Mouse (Mus musculus) retina, embryonic 14.5 days (tissue): Measurements from ENCODE around the gene Hmgcs1.
"Not testable (repeated sequence)": the region's sequence is repeated elsewhere in the genome, so short reads cannot be mapped to it uniquely, and the experiment has no call there.

Source experiments
- DNase-seq: peaks from one replicate; pipeline ENCODE4 v3.0.0-alpha.2; 2015; ENCODE audit warnings: low spot score

The Hmgcs1 gene

DNA sequence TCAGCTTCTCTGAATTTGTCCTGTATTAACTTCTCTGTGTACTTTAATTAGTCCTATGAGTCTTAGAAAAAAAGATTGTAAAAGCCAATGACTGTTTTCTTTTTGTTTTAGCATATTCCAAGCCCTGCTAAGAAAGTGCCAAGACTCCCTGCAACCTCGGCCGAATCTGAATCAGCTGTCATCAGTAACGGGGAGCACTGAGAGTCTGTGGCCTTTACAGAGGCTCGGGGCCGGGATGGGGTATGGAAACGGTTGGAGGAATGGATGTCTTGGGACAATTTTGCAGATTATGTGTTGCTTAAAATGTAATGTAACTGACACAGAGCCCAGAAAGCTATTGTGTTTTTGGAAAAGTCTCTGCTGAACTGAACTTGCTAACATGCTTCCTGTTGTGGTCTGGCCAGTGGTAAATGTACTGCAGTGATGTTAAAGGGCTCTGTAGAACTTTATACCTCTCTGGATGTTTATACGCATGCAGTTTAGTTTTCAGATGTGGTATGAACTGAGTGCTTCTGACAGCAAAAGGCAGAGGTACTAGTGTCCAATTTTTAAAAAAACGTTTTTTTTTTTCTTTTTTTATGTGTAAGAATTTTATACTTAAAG, 16.2 kb downstream of the Hmgcs1 start:
- DNase-seq: not testable (repeated sequence)

DNA sequence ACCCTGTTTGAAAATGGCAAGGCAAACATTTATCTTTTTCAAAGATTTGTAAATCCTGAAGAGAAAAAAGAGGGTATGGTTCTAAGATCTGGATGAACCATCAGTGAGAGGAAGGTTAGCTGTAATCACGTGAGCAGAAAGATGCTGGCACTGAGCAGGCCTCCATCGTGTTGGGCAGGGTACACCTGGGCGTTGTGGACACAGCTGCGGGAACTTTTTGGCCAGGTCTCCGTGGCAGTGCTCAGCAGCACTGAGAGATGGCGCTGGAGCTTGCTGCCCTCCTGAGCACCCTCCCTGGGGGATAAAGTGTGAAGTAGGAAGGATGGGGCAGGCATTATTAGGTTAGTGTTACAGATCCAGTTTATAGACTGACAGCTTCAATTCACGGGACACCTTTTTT, 16.8 kb downstream of the Hmgcs1 start:
- no peak for DNase-seq

DNA sequence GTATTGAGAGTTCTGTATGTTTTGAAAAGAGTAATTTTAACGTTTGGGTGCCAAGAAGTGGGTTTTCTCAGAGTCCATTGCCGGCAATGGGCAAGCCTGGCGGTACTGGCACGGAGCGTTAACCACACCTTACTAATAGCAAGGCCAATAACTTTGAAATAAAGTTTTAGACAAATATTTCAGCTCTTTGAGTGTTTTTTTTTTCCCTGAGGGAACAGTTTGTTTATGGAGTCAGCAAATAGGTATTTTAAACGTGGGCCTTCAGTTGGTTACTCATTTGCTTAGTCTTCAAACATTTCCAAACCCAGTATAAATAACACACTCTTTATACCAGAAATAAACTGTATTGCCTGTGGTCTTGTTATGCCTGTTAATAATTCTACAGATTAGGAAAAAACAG, 17.7 kb downstream of the Hmgcs1 start:
- DNase-seq: no peak

DNA sequence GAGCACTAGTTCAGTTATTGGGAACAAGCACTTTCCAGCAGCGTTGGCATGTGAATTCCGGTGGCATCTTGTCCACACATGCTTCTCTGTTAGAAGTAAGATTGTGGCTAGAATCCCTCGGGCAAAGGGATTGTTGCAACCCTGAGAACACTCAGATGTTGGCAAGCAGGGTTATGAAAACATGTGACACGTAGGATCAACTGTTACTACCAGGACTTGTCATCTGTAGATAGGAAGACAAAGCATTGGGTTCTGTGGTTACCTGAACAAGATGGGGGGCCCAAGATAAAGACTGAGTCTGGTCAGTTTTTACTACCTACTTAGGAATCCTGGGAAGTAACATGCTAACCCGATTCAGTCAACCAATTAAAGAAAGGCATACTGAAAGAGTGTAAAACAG, 18.8 kb downstream of the Hmgcs1 start:
- no peak for DNase-seq

DNA sequence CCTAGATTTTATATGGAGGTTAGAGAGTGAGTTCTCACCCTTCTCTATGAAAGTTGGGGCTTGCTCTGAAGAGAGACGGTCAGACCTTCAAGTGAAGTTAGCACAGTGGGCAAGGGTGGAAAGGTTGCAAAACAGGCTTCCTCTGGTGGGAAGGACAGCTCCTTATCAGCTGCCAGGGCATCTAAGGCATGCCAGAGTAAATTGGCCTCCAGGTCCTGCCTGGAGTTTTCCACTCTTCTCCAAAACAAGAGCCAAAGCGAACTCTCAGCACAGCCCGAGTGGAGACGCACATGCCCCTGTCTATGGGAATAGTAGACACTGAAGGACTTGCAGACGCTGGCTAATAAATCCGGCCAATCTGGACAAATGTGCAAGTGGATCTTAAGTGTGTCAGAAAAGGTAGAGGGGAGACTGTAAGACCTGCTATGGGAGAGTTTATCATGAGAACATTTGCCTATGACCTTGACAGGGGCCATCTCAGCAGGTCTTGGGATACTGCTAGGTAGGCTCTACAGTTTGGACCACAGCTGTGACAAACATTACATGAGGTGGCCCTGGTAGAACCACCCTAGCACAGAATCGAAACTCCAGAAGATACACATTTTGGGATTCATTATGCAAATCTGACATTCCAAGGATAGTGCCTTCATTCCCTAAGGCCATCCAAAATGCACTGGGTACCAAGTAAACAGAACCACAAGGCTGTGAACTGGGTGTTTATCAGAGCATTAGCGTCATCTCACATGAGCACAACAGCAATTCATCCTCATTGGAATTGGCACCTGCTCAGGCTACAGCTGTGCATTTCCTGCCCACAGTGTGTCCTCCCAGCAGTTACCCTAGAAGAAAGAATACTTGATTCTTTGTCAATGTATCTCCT, 19.4 kb downstream of the Hmgcs1 start:
- DNase-seq: no peak

DNA sequence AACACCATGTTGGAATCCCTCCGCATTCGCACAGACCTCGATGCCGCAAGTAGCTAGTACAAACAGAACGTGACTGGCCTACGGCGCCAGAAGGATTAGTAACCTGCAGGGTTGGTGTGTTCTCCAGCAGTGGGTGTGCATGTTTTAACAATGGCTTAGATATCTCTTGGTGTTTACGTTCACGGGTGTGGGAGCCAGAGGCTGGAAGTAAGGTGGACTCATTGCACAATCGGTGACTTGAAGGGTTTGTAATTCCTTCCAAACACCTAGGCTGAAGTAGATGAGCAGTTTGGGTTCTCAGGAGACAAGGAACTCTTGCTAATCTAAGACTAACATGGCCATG, 20.1 kb downstream of the Hmgcs1 start:
- no peak for DNase-seq

DNA sequence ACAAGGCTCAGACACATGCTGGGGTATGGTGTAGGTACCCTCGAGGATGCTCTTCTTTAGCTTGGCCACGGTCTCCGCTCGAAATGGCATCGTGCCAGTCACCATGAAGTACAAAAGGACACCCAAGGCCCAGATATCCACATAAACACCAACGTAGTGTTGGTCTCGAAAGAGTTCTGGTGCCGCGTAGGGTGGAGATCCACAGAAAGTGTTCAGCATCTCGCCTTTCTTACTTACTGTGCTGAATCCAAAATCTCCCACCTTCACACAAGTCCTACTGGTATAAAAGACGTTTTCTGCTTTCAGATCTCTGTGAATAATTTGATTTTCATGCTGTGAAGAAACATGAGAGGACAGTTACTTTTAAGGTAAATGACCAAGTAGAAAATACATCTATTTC, 22.3 kb downstream of the Hmgcs1 start:
- DNase-seq: no peak

DNA sequence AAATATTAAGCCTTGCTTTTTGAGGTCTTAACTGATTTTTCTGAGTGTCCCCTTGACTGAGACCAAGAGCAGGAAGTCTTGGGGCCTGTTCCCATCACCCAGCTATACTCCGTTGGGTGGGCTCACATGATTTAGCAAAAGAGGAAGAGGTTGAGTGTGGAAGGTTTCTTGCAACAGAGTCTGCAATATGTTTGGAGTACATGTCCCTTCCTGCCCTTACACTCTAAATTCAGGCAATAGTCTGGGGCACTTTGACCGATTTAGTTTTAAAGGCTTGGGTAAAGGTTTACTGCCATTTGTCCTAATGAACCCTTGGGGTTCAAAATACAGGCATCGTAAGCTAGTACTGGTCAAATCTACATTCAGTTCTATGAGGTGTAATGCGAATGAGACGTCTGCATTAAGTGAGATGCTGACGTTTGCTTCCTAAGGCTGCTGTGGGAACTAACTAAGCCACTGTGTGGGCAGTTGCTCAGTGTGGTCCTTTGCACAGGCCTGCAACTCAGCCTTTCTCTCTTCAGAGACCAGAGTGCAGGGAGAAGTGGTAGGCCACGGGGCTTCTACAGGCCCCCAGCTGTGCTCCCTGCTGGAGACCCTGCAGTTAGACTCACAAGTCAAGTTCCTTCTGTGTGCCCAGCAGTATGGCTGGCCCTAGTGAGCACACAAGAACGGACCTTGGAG, 23.1 kb downstream of the Hmgcs1 start:
- DNase-seq: no peak

DNA sequence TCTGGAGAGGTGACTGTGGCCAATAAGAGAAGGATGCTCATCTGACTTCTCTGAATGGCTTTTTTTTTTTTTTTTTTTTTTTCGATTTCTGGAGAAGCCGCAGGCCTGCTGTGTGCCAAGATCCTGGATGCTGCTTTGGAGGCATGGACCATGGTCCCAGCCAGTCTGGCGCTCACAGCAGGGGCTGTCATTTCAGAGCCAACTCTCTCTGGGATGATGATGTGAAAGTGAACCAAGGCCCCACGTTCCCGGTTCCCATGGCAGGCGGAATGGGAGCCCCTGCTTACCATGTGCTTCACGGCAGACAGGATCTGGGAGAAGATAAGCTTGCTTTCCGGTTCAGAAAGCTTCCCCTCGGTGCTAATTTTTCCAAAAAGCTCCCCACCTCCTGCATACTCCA, 23.6 kb downstream of the Hmgcs1 start:
- DNase-seq: no peak

DNA sequence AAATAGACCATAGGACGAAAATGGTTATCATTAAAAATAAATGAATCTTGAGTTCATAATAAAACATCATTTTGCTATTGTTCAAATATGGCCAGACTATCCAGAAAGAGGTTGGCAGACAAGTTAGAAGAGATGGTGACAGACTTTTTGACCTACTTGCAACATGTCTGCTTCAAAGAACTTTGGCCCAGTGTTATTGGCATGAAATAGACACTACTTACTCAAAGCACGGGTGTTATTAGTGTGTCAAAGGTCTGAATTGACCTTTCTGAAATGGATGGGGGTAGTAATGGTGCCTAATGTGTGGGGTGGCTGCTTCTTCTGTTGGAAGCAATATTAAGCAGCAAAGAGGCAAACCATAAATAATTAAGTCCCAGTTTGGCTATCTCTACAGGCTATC, 25.9 kb downstream of the Hmgcs1 start:
- no peak for DNase-seq

DNA sequence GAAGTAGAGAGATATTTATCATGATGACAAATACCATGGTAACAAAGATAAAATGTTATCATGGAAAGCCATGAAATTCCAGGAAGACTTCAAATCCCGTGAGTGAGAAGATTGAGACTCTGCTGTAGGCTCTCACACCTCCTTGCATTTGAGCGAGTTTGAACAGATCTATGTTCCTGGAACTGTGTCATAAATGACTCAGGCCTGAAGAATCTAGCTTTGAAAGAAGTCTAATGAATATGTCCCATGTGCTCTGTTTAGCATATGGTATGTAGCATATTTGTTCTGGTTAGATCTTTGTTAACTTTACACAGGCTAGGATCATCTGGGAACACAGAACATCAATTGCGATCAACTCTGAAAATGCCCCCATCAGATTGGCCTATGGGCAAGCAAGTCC, 32.3 kb downstream of the Hmgcs1 start:
- no peak for DNase-seq

DNA sequence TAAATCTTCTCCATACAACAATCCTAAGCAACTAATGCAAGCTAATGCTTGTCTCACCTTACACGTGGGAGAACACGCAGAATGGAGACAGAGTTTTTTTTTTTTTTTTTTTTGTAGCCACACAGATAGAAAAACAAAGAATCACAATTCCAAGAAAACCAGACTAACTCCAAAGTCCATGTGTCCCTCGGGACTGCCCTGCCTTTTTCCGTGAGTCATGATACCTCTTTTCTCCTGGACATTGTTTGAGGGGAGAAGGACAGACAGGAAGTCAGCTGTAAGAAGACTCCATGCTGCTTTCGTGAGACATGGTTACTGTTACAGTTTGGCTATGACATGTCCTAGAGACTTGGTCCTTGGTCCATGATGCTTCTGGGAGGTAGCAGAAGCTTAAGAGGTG, 33.2 kb downstream of the Hmgcs1 start:
- DNase-seq: no peak

DNA sequence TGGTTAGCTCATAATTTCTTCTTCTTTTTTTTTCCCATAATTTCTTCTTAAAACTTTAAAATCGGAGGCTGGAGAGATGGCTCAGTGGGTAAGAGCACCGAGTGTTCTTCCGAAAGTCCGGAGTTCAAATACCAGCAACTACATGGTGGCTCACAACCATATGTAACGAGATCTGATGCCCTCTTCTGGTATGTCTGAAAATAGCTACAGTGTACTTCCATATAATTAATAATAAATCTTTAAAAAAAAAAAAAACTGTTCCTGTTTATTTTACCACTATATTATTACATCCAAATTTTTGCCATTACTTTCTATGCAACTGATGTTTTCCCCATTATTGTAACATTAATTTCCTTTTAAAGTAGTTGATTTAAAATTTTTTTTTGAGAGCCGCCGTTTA, 34.4 kb downstream of the Hmgcs1 start:
- no peak for DNase-seq

DNA sequence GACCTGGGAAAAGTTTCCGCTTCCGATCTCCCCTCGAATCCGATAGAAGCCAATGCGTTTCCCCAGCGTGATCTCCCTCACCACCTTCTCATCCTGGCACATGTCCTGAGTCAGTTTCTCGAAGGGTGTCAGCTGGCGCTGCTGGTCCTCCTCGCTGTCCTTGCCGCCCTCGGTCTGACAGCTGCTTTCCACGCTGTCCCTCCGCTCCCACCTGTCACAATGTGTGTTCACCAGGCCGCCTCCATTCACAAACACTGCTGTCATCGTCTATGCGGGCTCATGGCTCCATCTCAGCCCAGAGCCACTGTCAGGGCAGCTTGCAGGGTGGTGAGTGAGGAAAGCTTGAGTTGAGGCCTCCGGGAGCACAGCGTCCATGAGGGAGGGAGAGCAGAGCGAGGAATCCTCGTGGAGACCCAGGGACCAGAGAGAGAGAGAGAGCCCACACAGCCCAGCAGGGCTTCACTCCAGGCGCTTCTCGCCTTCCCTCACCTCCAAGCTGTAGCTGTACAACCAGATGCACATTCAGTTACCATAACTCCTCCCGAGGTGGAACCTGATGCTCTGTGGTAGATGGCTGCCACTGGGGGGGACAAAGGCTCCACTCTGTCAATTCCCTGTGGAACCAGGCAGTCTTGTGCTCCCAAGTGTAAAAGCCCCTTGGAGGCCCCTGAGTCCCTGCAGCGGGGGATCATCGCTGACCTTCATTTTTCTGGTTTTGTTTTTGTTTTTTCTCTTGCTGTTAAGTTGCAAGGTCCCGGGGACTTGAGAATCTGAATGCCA, 37.6 kb downstream of the Hmgcs1 start:
- DNase-seq: peak; percentile 56

DNA sequence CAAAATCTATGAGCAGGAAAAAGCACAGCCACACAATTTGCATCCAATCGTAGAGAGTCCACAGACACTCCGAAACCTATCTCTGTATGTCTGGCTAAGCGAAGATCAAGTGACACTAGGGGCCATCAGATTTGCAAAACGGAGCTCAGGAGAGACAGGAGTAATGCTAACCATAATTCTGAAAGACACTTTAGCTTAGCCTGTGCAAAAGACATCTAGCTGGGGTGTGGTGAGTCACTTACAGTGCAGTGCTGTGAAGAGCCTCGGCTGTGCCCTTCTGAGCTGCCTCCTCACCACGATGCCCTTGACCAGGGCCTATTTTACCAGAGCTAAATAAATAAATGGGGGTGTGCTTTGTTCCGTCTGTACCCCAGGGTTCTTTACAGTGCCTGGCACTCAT, 39.2 kb downstream of the Hmgcs1 start:
- DNase-seq: no peak

DNA sequence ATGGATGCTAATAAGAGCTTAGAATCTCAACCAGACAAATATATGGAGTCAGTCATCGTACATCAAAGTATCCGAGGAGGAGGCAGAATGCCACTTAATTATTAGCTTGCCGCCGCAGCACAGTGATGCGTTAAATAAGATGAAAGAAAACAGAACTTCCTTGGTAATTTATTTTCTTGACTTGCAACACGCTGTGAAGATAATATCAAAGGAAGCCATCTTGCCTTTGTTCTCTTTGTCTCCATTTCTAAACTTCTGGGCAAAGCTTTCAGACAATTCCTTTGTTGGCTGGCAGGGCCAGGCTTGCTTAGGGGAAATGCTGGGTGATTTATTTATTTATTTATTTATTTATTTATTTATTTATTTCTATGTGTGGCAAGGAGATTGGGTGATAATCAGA, 41.3 kb downstream of the Hmgcs1 start:
- DNase-seq: no peak

DNA sequence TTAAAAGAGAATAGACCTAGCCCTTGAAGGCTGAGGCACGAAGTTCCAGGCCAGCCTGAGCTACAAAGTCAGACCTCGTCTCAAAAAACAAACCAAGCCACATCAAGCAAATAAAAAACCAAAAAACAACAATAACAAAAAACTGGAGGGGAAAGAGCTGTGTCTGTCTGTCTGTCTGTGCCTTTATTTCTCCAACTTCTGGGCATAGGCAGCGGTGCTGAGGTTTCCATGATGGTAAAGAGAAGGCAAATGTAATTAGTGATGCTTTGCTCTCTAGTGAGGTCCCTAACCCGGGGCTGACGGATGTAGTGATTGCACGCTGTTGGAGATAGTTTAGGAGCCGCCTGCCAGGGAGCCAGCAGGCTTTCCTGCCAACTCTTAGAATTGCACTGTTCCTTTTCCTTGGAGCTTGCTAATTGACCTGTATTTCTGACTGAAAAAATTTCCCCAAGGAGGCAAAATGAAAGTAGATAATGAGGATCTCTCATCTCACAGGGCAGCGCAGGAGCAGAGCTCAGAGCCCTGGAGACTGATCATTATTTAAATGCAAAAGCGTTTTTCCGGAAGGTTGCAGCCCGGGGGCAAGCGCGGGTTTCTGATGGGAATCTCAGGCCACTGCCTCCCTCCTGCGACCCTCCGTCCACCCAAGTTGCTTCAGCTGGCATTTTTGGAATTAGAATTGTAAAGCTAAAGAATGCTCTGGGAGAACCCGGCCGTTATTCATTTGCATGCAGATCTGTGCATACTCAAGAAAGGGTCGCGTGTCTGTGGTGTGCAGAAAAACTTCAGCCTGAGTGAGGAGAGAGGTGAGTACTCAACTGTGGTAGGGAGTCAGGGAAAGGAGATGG, 51.4 kb downstream of the Hmgcs1 start:
- peak; percentile 52 for DNase-seq

DNA sequence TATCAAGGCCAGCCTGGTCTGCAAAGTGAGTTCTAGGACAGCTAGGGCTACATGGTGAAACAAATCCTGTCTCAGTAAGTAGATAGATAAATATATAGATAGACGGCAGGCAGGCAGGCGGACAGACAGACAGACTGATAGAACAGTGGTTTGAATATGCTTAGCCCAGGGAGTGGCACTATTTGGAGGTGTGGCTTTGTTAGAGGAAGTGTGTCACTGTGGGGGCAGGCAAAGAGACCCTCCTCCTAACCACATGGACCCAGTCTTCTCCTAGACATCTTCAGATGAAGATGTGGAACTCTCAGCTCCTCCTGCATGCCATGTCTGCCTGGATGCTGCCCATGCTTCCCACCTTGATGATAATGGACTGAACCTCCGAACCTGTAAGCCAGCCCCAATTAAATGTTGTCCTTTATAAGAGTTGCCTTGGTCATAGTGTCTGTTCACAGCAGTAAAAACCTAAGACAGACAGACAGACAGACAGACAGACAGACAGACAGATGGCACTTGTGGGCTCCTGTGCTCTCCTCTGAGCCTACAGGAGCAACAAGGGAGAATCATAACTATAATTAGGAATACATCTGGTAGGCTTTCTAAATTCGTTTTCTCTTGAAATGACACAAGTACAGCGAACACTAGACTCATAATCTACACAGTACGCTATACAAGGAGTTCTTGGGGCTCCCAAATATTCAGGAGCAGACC, 52.7 kb downstream of the Hmgcs1 start:
- no peak for DNase-seq

DNA sequence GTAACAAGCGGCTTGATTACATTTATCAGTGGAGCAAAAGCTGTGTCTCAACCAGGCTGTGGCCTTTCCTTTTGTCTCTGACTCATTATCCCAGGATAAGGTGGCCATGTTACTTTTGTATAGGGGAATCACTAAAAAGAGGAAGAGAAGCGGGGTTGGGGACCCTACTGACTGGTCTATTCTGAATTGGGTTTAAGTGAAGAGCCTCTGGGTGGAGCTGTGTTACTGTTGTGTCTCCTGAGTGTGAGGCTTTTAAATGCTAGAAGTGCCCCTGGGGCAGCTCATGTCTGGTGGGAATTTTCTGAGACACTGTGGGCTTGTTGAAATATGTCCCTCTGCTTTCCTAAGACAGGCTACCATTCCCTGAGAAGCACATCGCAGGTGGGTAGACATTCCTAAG, 53.3 kb downstream of the Hmgcs1 start:
- no peak for DNase-seq

DNA sequence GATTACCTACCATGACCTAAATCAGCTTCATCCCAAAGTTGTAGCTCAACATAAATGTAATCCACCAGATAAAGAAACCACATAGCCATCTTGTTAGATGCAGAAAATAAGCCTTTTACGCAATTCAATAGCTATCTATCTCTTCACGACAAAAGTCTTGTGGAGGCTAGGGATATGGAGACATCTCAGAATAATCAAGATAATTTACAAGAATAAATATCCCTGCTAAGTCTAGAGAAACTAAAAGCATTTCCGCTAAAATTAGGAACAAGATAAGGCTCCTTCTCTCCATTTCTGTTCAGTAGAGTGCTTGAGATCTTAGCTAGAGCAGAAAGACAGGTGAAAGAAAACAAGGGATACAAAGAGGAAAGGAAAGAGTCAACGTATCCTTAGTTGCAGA, 56.8 kb downstream of the Hmgcs1 start:
- no peak for DNase-seq
